Mouse (Mus musculus) 416B (cell line): Measurements from ENCODE around the gene B430306N03Rik.

Experiments used
- DNase-seq: peaks from one replicate; pipeline ENCODE4 v3.0.0; 2011; ENCODE audit warnings: low read depth

B430306N03Rik gene

DNA sequence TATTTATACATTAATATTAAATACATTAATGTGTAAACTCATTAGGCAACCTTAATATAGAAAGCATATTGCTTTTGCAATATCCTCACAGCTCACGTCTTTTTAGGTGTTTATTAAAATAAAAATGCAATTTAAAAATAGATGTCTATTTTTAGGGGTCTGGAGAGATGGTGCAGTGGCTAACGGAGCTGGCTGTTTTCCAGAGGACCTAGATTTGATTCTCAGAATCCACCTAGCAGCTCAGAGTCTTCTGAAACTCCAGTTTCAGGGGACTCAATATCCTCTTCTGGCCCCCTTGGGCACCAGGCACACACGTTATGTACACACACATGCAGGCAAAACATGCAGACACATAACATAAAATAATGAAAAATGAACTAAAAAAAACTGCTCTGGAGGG, 46.4 kb downstream of the B430306N03Rik start:
- no peak for DNase-seq

DNA sequence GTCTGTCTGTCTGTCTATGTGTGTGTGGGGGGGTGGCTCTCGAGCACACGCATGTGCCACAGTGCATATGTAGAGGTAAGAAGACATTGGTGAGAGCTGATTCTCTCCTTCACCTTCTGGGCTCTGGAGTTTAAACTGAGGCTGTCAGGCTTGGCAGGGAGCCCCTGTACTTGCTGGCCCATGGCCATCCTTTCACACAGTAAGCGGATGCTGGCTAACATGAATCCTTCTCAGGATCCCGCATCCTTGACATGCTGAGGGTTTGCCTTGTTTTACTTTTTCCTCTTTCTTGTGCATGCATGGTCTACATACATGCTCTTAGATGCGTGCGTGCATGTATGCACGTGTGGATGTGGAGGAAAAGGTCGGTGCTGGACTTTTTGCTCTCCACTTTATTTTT, 47.0 kb downstream of the B430306N03Rik start:
- DNase-seq = no peak

DNA sequence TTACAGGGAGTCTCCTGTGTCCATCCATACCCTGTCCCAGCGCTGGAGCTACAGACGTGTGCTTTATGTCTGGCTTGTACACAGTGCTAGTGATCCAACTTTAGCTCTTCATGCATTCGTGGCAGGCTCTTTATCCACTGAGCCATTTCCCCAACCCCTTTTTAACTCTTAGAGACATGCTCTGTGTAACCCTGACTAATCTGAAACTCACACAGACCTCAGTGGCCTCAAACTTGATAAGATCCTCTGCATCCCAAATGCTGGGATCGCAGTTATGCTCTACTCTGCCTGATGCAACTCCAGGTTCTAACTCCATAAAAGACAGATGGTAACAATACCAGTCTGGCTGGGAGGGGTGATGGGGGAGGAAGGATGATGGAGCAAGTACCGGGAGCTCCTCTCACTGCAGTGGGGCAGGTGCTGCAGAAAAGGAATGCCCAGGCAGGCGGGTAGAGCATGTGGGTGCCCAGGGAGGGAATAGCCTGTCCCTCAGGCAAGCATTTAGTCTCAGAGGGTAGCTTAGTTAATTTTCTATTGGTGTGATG, 47.6 kb downstream of the B430306N03Rik start:
- no peak for DNase-seq

DNA sequence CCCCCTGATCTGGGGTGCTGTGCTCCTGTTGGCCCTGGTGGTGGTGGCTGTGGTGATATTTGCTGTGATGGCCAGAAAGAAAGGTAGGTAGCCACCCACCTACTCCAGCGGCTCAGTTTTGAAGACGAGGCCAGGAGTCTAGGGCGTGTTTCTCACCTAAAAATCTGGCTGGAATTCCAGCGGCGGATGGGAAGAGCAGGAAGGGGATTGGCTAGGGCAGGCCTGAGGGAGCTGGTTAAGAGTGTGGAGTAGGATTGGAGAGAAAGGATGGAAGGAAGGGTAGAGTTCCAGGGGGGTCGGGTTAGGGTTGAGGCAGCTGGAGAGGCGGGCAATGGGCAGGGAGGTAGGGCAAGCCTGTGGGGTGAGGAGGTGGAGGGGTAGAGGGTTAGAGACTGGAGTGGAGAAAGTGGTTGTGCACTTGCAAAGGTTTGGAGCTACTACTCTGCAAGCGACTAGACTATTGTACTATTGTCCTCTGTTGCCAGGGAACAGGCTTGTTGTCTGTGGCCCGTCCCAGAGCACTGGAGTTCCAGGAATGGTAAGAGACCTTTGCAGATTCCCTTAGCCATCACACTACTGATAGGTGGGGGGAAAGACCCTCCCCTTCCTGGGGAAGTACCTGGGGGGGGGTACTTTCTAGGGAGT, 49.7 kb downstream of the B430306N03Rik start:
- DNase-seq = no peak

DNA sequence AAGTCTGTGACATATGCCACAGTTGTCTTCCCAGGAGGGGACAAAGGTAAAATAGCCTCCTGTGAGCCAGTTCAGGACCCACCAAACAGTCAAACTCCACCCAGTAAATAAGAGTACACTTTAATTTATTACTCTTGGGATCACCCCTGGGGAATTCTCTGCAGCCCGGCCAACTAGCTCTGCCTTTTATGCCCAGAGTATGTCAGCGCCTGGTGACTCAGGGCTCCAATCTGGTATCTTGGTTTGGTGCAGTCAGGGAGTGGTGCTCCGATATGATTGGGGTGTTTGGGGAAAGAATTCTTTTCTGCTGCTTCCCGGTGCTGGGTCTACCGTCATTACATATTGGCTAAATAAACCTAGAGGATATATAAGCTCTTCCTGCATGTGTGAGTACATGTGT, 50.9 kb downstream of the B430306N03Rik start:
- DNase-seq = no peak

DNA sequence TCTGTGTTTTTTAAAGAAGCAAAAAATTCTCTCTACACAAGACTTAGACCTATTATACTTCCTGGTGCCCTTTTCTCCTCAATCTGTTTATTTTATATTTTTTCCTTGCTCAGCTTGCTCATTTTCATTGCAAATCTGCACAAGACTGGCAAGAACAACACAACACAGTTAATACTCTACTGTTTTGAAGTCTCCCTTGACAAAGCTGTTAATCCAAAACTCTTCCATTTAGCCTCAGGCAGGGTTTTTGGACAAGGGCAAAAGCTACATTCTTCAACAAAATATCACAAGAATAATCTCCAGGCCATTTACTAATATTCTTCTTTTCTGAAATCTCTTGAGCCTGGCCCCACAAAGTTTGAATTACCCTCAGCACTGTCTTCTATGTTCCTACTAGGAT, 55.7 kb downstream of the B430306N03Rik start:
- no peak for DNase-seq

DNA sequence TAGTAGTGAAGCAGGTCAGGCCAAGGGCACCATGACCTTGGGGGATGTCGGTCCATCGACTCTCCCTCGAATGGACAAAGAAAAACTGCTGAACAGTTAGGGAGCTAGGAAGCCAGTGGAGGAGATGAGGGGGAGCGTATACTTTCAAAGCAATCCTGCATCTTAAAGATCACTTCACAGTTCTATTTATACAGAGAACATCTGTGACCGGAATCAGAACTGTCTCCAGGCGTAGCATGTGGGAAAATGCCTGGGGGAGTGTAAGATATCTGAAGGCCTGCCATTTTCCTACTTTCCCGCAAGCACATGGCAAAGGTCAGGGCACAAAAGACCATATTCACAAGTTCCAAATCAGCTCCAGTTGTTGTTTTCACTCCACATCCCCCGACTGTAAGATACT, 57.0 kb downstream of the B430306N03Rik start:
- DNase-seq = no peak

DNA sequence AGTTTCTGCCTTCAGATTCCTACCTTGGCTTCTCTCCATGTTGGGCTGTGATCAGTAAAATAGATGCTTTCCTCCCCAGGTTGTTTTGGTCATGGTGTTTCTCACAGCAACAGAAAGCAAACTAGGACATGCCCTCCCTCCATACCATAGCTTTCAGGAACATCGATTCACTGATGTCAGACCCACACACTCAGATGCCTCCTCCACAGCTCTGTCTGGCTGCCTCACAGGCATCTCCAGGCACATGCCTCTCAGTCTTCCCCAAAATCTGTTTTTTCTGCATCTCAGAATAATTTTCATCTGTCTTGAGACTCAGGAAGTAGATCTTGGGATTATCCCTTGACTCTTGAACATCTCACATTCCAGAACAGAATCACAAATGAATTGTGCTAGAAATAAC, 60.2 kb downstream of the B430306N03Rik start:
- DNase-seq = no peak
